In the genomic region with DNA sequence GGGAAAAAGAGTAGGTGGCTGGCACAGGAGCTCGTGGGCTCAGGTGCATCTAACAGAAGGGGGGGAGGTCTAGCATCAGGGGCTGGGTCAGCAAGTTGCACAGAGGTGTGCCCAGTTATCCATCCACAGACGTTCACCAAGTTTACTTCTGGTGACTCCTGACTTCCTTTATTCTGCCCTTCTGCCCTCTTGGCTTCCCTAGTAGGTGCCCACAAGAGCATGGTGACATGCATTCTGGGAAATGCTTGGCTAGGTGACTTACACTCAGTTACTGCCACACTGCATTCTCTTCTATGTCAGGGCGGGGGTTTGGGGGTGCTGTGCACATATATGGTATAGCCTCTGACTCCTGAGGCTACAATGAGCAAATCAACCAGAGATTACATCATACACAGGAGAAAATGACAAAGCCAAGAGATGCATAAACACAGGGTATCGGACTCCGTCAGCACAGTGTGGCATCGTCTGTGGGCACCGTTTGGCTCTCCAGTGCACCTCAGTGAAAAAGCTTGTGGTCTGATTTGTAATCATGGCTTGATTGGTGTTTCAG, we compare ENCODE assay signal across 17 mouse cellular contexts. TPM values are rescaled to one million over a fixed set of nuclear protein-coding genes. Genes with fewer than 3 reads are reported as not detected.
DNase-seq lines count a peak whose midpoint lies in the region; ATAC-seq and TF ChIP-seq lines count a peak whose summit lies in the region.
"Had no signal": no experiment of that assay in that cellular context is flagged by ENCODE, and none has a peak within 500 bp of the region (broad histone marks: within the 10 kb centered on the region; RNA-seq: fewer than 3 reads in every experiment).

No protein-coding gene starts in this region.

- no peak for TF ChIP-seq CTCF in stomach, postnatal 0 days (IDR thresholded peaks at IDR 0.05; ENCODE audit: low read depth)

- H3K9ac ChIP-seq in heart, embryonic 13.5 days, result peak overlapping the region; percentile 47; the same call in 1 of the 2 replicates
- H3K9ac ChIP-seq in stomach, embryonic 15.5 days, result no peak overlapping the region
- no peak overlapping the region for H3K9ac ChIP-seq in stomach, postnatal 0 days (ENCODE audit: low read length)
- no peak overlapping the region for H3K9ac ChIP-seq in kidney, embryonic 16.5 days (replicated peaks; ENCODE audit: low read length)
- no peak overlapping the region for H3K9ac ChIP-seq in forebrain, embryonic 13.5 days
- H3K9ac ChIP-seq: hindbrain, embryonic 15.5 days; liver, embryonic 13.5 days; midbrain, embryonic 13.5 days; neural tube, embryonic 15.5 days had no signal

- peaks cover 94% of the 10 kb centered on the region for H3K4me1 ChIP-seq in heart, embryonic 13.5 days
- peaks cover 56% of the 10 kb centered on the region for H3K4me1 ChIP-seq in stomach, embryonic 15.5 days
- peaks cover 13% of the 10 kb centered on the region for H3K4me1 ChIP-seq in stomach, postnatal 0 days (replicated peaks; ENCODE audit: control insufficient read depth, insufficient read depth)
- H3K4me1 ChIP-seq in kidney, embryonic 16.5 days (ENCODE audit: insufficient read depth, low read length), result peaks cover 68% of the 10 kb centered on the region
- peaks cover 19% of the 10 kb centered on the region for H3K4me1 ChIP-seq in forebrain, embryonic 13.5 days

- no peak for TF ChIP-seq EP300 in stomach, postnatal 0 days (optimal IDR thresholded peaks at IDR 0.05)

- no peak for DNase-seq in heart, adult 8-10 months (ENCODE audit: low spot score)
- DNase-seq in stomach, postnatal 0 days (ENCODE audit: low spot score), result no peak
- DNase-seq in thymus, postnatal 14 days, result no peak
- DNase-seq: B cell, adult 2 months; cerebellum, adult 11 months; cerebellum, postnatal 25 days; liver, embryonic 13.5 days; thymus, postnatal 4 days had no signal

- H3K36me3 ChIP-seq in heart, embryonic 13.5 days, result no peaks in the 10 kb centered on the region
- 0 out of 2 replicates have a peak, but pooled peaks cover 3% of the 10 kb centered on the region for H3K36me3 ChIP-seq in stomach, embryonic 15.5 days
- no peaks in the 10 kb centered on the region for H3K36me3 ChIP-seq in stomach, postnatal 0 days (ENCODE audit: control insufficient read depth, insufficient read depth, low read length)
- H3K36me3 ChIP-seq in kidney, embryonic 16.5 days (ENCODE audit: insufficient read depth, low read length), result no peaks in the 10 kb centered on the region
- H3K36me3 ChIP-seq in forebrain, embryonic 13.5 days (ENCODE audit: poor library complexity, severe bottlenecking), result no peaks in the 10 kb centered on the region
- H3K36me3 ChIP-seq: hindbrain, embryonic 15.5 days; midbrain, embryonic 13.5 days; neural tube, embryonic 15.5 days had no signal

- no peaks in the 10 kb centered on the region for H3K27me3 ChIP-seq in heart, embryonic 13.5 days (replicated peaks)
- H3K27me3 ChIP-seq in stomach, embryonic 15.5 days (replicated peaks), result no peaks in the 10 kb centered on the region
- H3K27me3 ChIP-seq in stomach, postnatal 0 days (ENCODE audit: control insufficient read depth, insufficient read depth, low read length), result no peaks in the 10 kb centered on the region
- H3K27me3 ChIP-seq in kidney, embryonic 16.5 days (ENCODE audit: insufficient read depth, low read length), result no peaks in the 10 kb centered on the region
- H3K27me3 ChIP-seq in forebrain, embryonic 13.5 days, result no peaks in the 10 kb centered on the region
- H3K27me3 ChIP-seq: hindbrain, embryonic 15.5 days; liver, embryonic 13.5 days; midbrain, embryonic 13.5 days; neural tube, embryonic 15.5 days had no signal

- no peak overlapping the region for H3K27ac ChIP-seq in heart, embryonic 13.5 days (replicated peaks)
- H3K27ac ChIP-seq in stomach, embryonic 15.5 days, result peak overlapping the region; percentile 11; the same call in 1 of the 2 replicates
- H3K27ac ChIP-seq in stomach, postnatal 0 days (replicated peaks), result no peak overlapping the region
- H3K27ac ChIP-seq in kidney, embryonic 16.5 days (ENCODE audit: low read length), result no peak overlapping the region
- no peak overlapping the region for H3K27ac ChIP-seq in forebrain, embryonic 13.5 days
- H3K27ac ChIP-seq: hindbrain, embryonic 15.5 days; liver, embryonic 13.5 days; midbrain, embryonic 13.5 days; neural tube, embryonic 15.5 days had no signal

- 81% methylated on average over 7 of the region's 7 CpGs for WGBS in heart, embryonic 13.5 days
- WGBS in stomach, embryonic 15.5 days, result 79% methylated on average over 7 of the region's 7 CpGs
- WGBS in stomach, postnatal 0 days, result 81% methylated on average over 7 of the region's 7 CpGs
- 81% methylated on average over 7 of the region's 7 CpGs for WGBS in kidney, embryonic 16.5 days
- 94% methylated on average over 7 of the region's 7 CpGs for WGBS in forebrain, embryonic 13.5 days

- no peak overlapping the region for H3K4me2 ChIP-seq in heart, embryonic 13.5 days
- H3K4me2 ChIP-seq in stomach, embryonic 15.5 days, result 0 out of 2 replicates have a peak overlapping the region, but pooled peaks have one; percentile 24
- no peak overlapping the region for H3K4me2 ChIP-seq in stomach, postnatal 0 days (replicated peaks; ENCODE audit: low read depth)
- peak overlapping the region; percentile 36; the same call in 1 of the 2 replicates for H3K4me2 ChIP-seq in kidney, embryonic 16.5 days (replicated peaks; ENCODE audit: low read depth, low read length)
- no peak overlapping the region for H3K4me2 ChIP-seq in forebrain, embryonic 13.5 days
- H3K4me2 ChIP-seq: hindbrain, embryonic 15.5 days; liver, embryonic 13.5 days; midbrain, embryonic 13.5 days; neural tube, embryonic 15.5 days had no signal

- no peak overlapping the region for H3K4me3 ChIP-seq in heart, embryonic 13.5 days
- H3K4me3 ChIP-seq in stomach, embryonic 15.5 days (replicated peaks), result no peak overlapping the region
- no peak overlapping the region for H3K4me3 ChIP-seq in stomach, postnatal 0 days (ENCODE audit: low read depth, low read length)
- H3K4me3 ChIP-seq in kidney, embryonic 16.5 days (ENCODE audit: low read length), result no peak overlapping the region
- H3K4me3 ChIP-seq in forebrain, embryonic 13.5 days, result no peak overlapping the region
- H3K4me3 ChIP-seq: heart, embryonic 10.5 days; hindbrain, embryonic 15.5 days; liver, embryonic 13.5 days; midbrain, embryonic 13.5 days; neural tube, embryonic 15.5 days had no signal

- ATAC-seq in heart, embryonic 13.5 days (ENCODE audit: extremely low read depth, insufficient number of reproducible peaks, low FRiP score, low TSS enrichment), result no peak
- no peak for ATAC-seq in stomach, embryonic 15.5 days (ENCODE audit: insufficient read depth, low FRiP score, low read depth)
- no peak for ATAC-seq in stomach, postnatal 0 days (ENCODE audit: low FRiP score, low TSS enrichment)
- no peak for ATAC-seq in kidney, embryonic 16.5 days (ENCODE audit: low FRiP score, low TSS enrichment)
- no peak for ATAC-seq in megakaryocyte progenitor cell, adult 5-6 weeks (replicated peaks; ENCODE audit: poor library complexity)
- no peak for ATAC-seq in forebrain, embryonic 13.5 days
- ATAC-seq: midbrain, embryonic 13.5 days had no signal

- no peaks in the 10 kb centered on the region for H3K9me3 ChIP-seq in heart, embryonic 13.5 days
- H3K9me3 ChIP-seq in stomach, embryonic 15.5 days, result no peaks in the 10 kb centered on the region
- H3K9me3 ChIP-seq in stomach, postnatal 0 days (ENCODE audit: control insufficient read depth, low read length), result no peaks in the 10 kb centered on the region
- H3K9me3 ChIP-seq in kidney, embryonic 16.5 days (ENCODE audit: low read length), result no peaks in the 10 kb centered on the region
- no peaks in the 10 kb centered on the region for H3K9me3 ChIP-seq in forebrain, embryonic 13.5 days (replicated peaks)
- H3K9me3 ChIP-seq: heart, embryonic 10.5 days; hindbrain, embryonic 15.5 days; liver, embryonic 13.5 days; midbrain, embryonic 13.5 days; neural tube, embryonic 15.5 days had no signal

RNA-seq across cellular contexts. Expression of a gene that starts 54.5 kb away (rescaled TPM):
- polyA plus RNA-seq in heart, embryonic 13.5 days (2015; fragmentation: Nextera tagmentation; extraction: Ambion mirVana), result 11.3 and 11.9 TPM in 2 replicates
- total RNA-seq in heart, adult 8-10 months (2022), result 10 to 100 TPM; 10.1 to 14.1 (median 12.5) TPM
- polyA plus RNA-seq in stomach, embryonic 15.5 days (2015; fragmentation: Nextera tagmentation; extraction: Ambion mirVana), result 17.5 and 19.6 TPM in 2 replicates
- 5.3 and 6.4 TPM in 2 replicates for polyA plus RNA-seq in stomach, postnatal 0 days (2015; fragmentation: Nextera tagmentation; extraction: Ambion mirVana)
- 27.8 and 27.9 TPM in 2 replicates for polyA plus RNA-seq in kidney, embryonic 16.5 days (2015; fragmentation: Nextera tagmentation; extraction: Ambion mirVana)
- 12.6 and 14.4 TPM in 2 replicates for total RNA-seq in megakaryocyte progenitor cell, adult 5-6 weeks (2015)
- 16.7 and 16.8 TPM in 2 replicates for total RNA-seq in megakaryocyte progenitor cell, adult 5-6 weeks (2017)
- polyA plus RNA-seq in forebrain, embryonic 13.5 days (2015; fragmentation: Nextera tagmentation; extraction: Ambion mirVana), result 9.9 and 10.7 TPM in 2 replicates

Comparison
In these comparisons a context has a peak if more than half of its experiments do, and no peak if none do; other contexts are left out.
1. H3K4me2 ChIP-seq: peak in stomach, embryonic 15.5 days (single experiment) and kidney, embryonic 16.5 days (single experiment); none in heart, embryonic 13.5 days (single experiment), stomach, postnatal 0 days (single experiment) and forebrain, embryonic 13.5 days (single experiment).